Mouse (Mus musculus): ENCODE data around the gene Serinc5.

- TF ChIP-seq POLR2A (IDR thresholded peaks at IDR 0.05; ENCODE audit: insufficient read depth, low read depth, low read length) (no peak), CTCF (IDR thresholded peaks at IDR 0.05) (no peak)
Measured at GRCm38 (mm10) chr13:92647695-92648094, 36.8 kb downstream of the Serinc5 start.

Measured in heart, adult 2 months (tissue).